Mouse (Mus musculus) neural tube, embryonic 11.5 days (tissue): Measurements from ENCODE around the gene Polg2. TPM values are rescaled to one million over a fixed set of nuclear protein-coding genes. Genes with fewer than 3 reads are reported as not detected.
A peak's percentile ranks its signal among the peaks of the same experiment; 100 is the strongest.
"Not testable (repeated sequence)": the region's sequence is repeated elsewhere in the genome, so short reads cannot be mapped to it uniquely, and the experiment has no call there.

ENCODE experiments used
- ATAC-seq: fragments of 200-750 bp; cut with Nextera tagmentation; 2 replicates; pipeline ENCODE4 v1.8.0; 2017; ENCODE audit warnings: moderate number of reproducible peaks, mild to moderate bottlenecking, moderate TSS enrichment, moderate library complexity; ENCODE audit not compliant: insufficient read depth, low FRiP score, low TSS enrichment
- DNase-seq: peaks from one replicate; pipeline ENCODE4 v3.0.0-alpha.2; 2015; ENCODE audit warnings: low spot score
- H3K27ac ChIP-seq: fragments of 300-500 bp; sonication (generic); 2 replicates; pipeline ENCODE4 v1.5.1; 2014; ENCODE audit warnings: low read depth, mild to moderate bottlenecking, low read length
- H3K27me3 ChIP-seq: fragments of 300-500 bp; sonication (generic); 2 replicates; pipeline ENCODE4 v1.6.1; 2014; ENCODE audit warnings: mild to moderate bottlenecking, low read length, mixed read lengths; ENCODE audit not compliant: control insufficient read depth, insufficient read depth
- H3K36me3 ChIP-seq: fragments of 300-500 bp; sonication (generic); 2 replicates; pipeline ENCODE4 v1.6.1; 2014; ENCODE audit warnings: mild to moderate bottlenecking, low read length, moderate library complexity, mixed read lengths; ENCODE audit not compliant: control insufficient read depth, insufficient read depth
- H3K4me1 ChIP-seq: fragments of 300-500 bp; sonication (generic); 2 replicates; pipeline ENCODE4 v1.6.1; 2014; ENCODE audit warnings: low read length, mixed read lengths; ENCODE audit not compliant: control insufficient read depth, insufficient read depth
- H3K4me2 ChIP-seq: fragments of 300-500 bp; sonication (generic); 2 replicates; pipeline ENCODE4 v1.6.1; 2014; ENCODE audit warnings: low read depth, mild to moderate bottlenecking, moderate library complexity
- H3K4me3 ChIP-seq: fragments of 300-500 bp; sonication (generic); 2 replicates; pipeline ENCODE4 v1.5.1; 2014; ENCODE audit warnings: low read depth, low read length
- H3K9ac ChIP-seq: fragments of 300-500 bp; sonication (generic); 2 replicates; pipeline ENCODE4 v1.6.1; 2014; ENCODE audit warnings: mild to moderate bottlenecking, low read length
- H3K9me3 ChIP-seq: fragments of 300-500 bp; sonication (generic); 2 replicates; pipeline ENCODE4 v1.6.1; 2016; ENCODE audit warnings: low read length; ENCODE audit not compliant: control insufficient read depth
- WGBS: fragments of 180-500 bp; shearing (Covaris S2); extraction: QIAGEN DNeasy Blood & Tissue Kit; methylation state at CpG from one replicate; pipeline ENCODE4 v1.1.7; 2014; 5-methylcytosine and 5-hydroxymethylcytosine counted together
- polyA plus RNA-seq: library from polyadenylated mRNA; unstranded; fragments of >200 nt; fragmentation: Nextera tagmentation; extraction: Ambion mirVana; gene quantifications from 2 replicates; pipeline ENCODE4 v1.2.1, GENCODE M21; 2014

Polg2 gene
- polyA plus RNA-seq, 1 experiment from 2014 or later, result 7.6 TPM

DNA sequence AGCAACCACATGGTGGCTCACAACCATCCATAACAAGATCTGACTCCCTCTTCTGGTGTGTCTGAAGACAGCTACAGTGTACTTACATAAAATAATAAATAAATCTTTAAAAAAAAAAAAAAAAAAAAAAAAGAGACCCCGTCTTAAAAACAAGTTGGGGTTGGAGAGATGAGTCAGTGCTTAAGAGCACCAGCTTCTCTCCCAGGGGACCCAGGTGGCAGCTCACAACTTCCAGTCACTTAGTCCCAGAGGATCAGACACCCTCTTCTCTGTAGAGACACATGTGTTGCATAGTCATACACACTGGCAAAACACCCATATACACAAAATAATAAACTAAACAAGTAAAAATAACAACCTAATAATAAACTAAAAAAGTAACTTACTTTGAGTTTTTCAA, 28.1 kb upstream of the Polg2 start:
- ATAC-seq, DNase-seq, H3K4me1 ChIP-seq, H3K27ac ChIP-seq, H3K36me3 ChIP-seq, H3K4me2 ChIP-seq, H3K9ac ChIP-seq, H3K9me3 ChIP-seq, H3K4me3 ChIP-seq, H3K27me3 ChIP-seq: not testable (repeated sequence)
- WGBS, result 50% methylated on average over 1 of the region's 1 CpGs

DNA sequence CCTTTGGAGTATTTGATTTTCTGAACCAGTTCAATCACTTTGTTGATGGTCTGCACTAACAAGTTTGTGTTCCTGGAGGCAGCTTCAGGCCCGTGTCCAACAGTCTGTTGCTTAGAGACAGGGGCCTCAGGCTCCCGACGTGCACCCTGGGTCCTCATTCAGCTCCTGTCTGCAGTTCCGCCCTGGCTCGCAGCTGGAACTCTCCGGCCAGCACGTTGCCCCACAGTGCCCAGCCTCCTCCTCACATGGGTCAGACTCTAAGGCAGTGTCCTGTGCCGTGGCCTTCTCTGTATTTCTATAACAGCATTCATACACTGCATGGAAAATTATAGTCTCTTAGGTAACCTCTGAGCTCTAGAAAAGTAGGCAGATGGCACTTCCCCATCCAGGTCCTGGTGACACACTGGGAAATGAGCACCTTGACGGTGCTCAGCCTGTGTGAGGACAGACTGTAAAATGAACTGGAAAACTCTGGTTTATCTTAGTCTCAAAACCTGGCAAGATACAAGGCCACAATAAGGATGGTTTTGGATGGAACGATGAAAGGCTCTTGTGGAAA, 22.8 kb upstream of the Polg2 start:
- WGBS, result 91% methylated on average over 10 of the region's 10 CpGs
- no peaks in the 10 kb centered on the region for H3K9me3 ChIP-seq
- no peak overlapping the region for H3K9ac ChIP-seq
- no peak for DNase-seq
- no peak overlapping the region for H3K27ac ChIP-seq
- peaks cover 28% of the 10 kb centered on the region for H3K36me3 ChIP-seq
- no peak overlapping the region for H3K4me3 ChIP-seq
- no peaks in the 10 kb centered on the region for H3K4me1 ChIP-seq
- H3K27me3 ChIP-seq, result no peaks in the 10 kb centered on the region
- no peak overlapping the region for H3K4me2 ChIP-seq
- ATAC-seq, result no peak

DNA sequence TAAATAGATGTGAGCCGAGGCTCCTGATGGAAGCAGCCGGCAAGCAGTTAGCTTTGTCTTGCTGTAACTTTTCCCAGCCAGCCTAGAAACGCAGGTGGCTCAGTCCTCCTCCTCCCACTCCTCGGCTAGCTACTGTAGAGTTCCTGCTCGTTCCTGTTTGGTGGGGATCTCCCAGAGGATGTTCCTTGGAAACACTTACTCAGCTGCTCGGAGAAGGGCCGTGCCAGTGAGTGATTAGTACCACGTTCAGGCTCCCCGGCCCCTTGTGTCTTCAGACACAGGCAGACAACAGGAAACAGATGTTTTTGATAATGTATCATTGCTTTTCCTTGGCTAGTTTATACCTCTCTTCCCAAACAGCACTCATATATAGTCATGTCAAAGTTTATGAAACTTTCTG, 16.3 kb upstream of the Polg2 start:
- Histone ChIP-seq H3K9me3 (no peaks in the 10 kb centered on the region), H3K27ac (no peak overlapping the region), H3K4me3 (no peak overlapping the region), H3K36me3 (peaks cover 23% of the 10 kb centered on the region), H3K9ac (no peak overlapping the region), H3K4me2 (no peak overlapping the region), H3K4me1 (no peaks in the 10 kb centered on the region), H3K27me3 (no peaks in the 10 kb centered on the region)
- 62% methylated on average over 9 of the region's 9 CpGs for WGBS
- DNase-seq, result no peak
- no peak for ATAC-seq

DNA sequence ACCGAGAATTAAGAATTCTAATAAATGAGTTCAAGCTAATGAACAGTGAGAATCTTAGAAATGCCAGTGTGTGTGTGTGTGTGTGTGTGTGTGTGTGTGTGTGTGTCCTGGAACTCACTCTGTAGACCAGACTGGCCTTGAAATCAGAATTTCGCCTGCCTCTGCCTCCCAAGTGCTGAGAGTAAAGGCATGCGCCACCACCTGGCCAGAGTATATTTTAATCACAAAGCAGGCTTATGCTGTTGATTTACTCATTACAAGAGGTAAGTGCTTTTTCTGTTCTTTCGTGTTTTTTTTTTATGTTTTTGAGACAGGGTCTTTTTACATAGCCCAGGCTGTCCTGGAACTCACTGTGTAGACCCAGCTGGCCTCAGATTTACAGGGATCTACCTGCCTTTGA, 14.5 kb upstream of the Polg2 start:
- Histone ChIP-seq H3K27me3 (no peaks in the 10 kb centered on the region), H3K9ac (no peak overlapping the region), H3K9me3 (no peaks in the 10 kb centered on the region), H3K36me3 (peaks cover 12% of the 10 kb centered on the region), H3K27ac (no peak overlapping the region), H3K4me1 (no peaks in the 10 kb centered on the region; the same call in 1 of the 2 replicates), H3K4me2 (no peak overlapping the region), H3K4me3 (no peak overlapping the region)
- DNase-seq (no peak), ATAC-seq (no peak)
- 72% methylated on average over 4 of the region's 4 CpGs for WGBS

DNA sequence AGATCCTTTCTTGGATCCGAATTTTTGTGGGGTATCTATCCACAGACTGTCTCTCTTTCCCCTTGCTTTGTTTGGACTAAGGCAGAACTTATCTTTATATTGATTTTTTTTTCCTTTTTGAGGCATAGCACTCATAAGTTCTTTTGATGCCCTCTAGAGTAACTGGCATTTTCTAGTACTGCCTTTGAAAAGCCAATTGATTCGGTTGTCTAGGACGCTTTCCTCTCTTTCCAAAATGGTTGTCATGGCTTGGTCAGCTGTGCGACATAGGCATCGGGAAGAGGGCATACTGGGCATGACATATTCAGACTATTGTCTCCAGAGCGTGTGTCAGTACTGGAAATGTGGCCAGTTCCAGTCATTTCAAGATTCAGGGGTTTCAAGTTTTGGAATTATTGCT, 10.3 kb upstream of the Polg2 start:
- no peaks in the 10 kb centered on the region for H3K9me3 ChIP-seq
- H3K27me3 ChIP-seq, result no peaks in the 10 kb centered on the region
- peaks cover 6% of the 10 kb centered on the region for H3K4me1 ChIP-seq
- H3K4me3 ChIP-seq, result peak overlapping the region; percentile 87
- ATAC-seq, result no peak
- H3K4me2 ChIP-seq, result peak overlapping the region; percentile 48
- peak overlapping the region; percentile 100 for H3K9ac ChIP-seq
- peaks cover 3% of the 10 kb centered on the region; the same call in 1 of the 2 replicates for H3K36me3 ChIP-seq
- under 1% methylated on average over 6 of the region's 6 CpGs for WGBS
- peak overlapping the region; percentile 97 for H3K27ac ChIP-seq
- no peak for DNase-seq

DNA sequence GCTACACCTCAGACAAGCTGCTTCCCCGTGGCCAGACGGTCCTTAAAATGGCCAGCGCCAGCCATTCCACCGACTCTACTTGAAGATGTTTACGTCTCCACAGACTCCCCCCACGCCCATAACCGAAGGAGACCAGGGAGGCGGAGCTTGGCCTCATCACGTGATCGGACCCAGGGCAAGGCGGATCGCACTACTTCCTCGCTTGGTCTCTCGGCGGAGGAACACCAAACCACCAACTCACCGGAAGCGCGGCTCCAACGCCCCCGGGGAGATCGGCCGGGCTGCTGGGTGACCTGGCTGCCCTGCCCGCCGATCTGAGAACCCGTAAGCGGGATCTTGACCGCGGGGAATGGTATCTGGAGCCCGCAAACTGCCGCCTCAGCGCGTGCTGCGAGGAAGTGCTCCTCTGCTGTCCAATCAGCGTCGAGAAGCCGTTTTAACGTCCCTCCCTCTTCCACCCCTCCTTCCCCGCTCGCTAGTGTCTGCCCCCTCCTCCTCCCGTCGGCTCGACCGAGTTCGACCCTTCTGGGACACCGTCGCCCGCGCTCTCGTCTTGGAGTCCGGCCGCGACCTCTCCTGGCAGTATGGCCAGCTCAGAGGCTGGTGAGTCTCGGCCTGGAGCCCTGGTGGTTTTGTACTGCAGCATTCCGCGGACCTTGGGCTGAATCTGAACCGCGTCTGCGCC, 9.6 kb upstream of the Polg2 start, which contains the start of the genes Ddx5 and Cep95:
Gene Ddx5 (minus strand): TSS at position 411 of the 685 bp plus-strand sequence.
Gene Cep95 (plus strand): TSS at position 478 of the 685 bp plus-strand sequence.
- DNase-seq, result peak; percentile 98
- WGBS, result under 1% methylated on average over 58 of the region's 58 CpGs
- Histone ChIP-seq H3K4me2 (peak within 1 kb of the TSS; percentile 48), H3K9me3 (no peaks in the 10 kb centered on the region), H3K27me3 (no peaks in the 10 kb centered on the region), H3K4me1 (peaks cover 6% of the 10 kb centered on the region), H3K36me3 (peaks cover 3% of the 10 kb centered on the region), H3K9ac (peak within 1 kb of the TSS; percentile 100), H3K27ac (peak within 1 kb of the TSS; percentile 97), H3K4me3 (peak within 1 kb of the TSS; percentile 87)
- peak; percentile 90 for ATAC-seq

DNA sequence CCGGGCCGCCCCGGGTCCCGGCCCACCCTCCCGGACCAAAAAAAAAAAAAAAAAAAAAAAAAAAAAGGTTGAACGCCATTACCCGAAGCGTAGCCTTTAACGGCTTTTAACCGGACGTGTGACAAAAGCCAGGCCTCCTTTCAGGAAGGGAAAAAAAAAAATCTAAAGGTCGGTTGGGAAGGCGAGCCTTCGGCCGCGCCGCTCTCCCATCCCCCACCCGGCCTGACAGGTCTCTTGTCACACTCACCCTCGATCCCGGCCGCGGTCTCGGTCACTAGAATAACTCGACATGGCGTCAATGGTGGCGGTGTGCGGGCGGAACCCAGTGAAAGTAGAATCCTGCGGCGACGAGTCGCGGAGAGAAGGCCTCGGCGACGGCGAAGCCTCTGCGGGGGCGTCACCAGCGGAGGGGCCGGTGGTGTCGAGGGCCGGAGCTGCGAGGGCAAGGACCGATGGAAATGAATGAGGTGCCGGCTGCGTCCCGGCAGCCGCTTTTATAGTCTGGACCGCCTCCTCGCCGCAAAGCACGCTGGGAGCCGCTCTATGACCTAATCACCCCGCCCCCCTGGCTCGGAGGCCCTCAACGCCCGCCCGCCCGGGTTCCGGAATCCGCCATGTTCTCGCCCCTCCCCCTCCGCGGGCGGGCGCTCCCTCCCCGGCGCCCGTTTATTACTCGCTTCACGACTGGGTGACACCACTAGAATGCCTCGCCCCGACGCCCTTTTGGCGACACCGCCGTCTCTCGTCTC, 8.9 kb upstream of the Polg2 start:
- peak overlapping the region; percentile 87 for H3K4me3 ChIP-seq
- peaks cover 5% of the 10 kb centered on the region for H3K36me3 ChIP-seq
- WGBS, result under 1% methylated on average over 68 of the region's 79 CpGs
- H3K27ac ChIP-seq, result peak overlapping the region; percentile 97
- H3K4me1 ChIP-seq, result peaks cover 6% of the 10 kb centered on the region
- peak; percentile 98 for DNase-seq
- peak; percentile 78 for ATAC-seq
- no peaks in the 10 kb centered on the region for H3K27me3 ChIP-seq
- H3K9ac ChIP-seq, result peak overlapping the region; percentile 100
- peak overlapping the region; percentile 48; the same call in 1 of the 2 replicates for H3K4me2 ChIP-seq
- H3K9me3 ChIP-seq, result no peaks in the 10 kb centered on the region

DNA sequence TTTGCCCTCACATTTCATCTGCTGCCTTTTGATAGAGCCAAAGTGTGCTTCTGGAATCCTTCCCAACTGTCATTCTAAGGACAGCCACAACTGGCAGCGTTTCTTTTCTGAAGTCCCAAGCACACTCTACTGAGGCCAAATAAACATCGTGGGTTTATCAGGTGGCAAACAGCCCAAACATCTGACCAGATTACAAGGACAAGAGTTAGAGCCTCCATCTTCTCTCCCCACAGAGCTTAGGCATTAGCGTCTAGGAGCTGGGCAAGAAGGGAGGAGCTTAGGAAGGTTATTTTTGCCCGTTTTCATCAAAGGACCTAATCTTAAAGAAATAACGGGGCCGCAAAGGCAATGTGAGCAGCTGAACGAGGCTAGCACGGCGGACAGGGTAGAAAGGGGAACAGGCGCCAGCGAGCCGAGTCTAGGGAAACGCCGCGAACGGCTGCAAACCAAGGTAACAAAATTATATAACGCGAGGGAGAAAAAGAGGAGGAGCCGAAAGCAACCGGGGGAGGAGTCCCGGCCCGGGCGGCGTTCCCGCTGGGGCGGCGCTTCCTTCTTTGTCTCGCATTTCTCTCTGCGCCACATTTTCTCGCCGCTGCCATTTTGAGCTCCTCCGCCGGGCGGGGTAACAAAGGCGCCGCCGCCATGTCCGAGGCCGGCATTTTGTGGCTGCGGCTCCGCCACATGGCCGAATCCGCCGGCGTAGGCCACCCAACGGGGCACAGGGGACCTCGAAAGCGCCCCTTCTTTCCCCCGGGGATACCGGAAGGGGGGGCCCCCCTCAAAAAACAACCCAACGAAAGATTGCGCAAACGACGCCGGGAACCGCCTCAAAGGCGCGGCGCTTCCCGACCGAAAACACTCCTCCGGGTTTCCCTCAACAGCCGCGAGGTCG, 8.0 kb upstream of the Polg2 start:
- Histone ChIP-seq H3K27ac (peak overlapping the region; percentile 97), H3K27me3 (no peaks in the 10 kb centered on the region), H3K9ac (peak overlapping the region; percentile 100), H3K4me3 (peak overlapping the region; percentile 87), H3K4me2 (peak overlapping the region; percentile 57), H3K36me3 (peaks cover 10% of the 10 kb centered on the region), H3K9me3 (no peaks in the 10 kb centered on the region), H3K4me1 (peaks cover 8% of the 10 kb centered on the region)
- WGBS, result under 1% methylated on average over 64 of the region's 65 CpGs
- DNase-seq, result peak; percentile 85
- no peak for ATAC-seq
